Mouse (Mus musculus): ENCODE results near the gene Cpd. TPM values are rescaled to one million over a fixed set of nuclear protein-coding genes. Genes with fewer than 3 reads are reported as not detected.
"Not testable (repeated sequence)": the region's sequence is repeated elsewhere in the genome, so short reads cannot be mapped to it uniquely, and the experiment has no call there.

The Cpd gene
- polyA plus RNA-seq, 3 experiments from 2014 or later: 3.8 to 5.5 (median 5.5) TPM

DNA sequence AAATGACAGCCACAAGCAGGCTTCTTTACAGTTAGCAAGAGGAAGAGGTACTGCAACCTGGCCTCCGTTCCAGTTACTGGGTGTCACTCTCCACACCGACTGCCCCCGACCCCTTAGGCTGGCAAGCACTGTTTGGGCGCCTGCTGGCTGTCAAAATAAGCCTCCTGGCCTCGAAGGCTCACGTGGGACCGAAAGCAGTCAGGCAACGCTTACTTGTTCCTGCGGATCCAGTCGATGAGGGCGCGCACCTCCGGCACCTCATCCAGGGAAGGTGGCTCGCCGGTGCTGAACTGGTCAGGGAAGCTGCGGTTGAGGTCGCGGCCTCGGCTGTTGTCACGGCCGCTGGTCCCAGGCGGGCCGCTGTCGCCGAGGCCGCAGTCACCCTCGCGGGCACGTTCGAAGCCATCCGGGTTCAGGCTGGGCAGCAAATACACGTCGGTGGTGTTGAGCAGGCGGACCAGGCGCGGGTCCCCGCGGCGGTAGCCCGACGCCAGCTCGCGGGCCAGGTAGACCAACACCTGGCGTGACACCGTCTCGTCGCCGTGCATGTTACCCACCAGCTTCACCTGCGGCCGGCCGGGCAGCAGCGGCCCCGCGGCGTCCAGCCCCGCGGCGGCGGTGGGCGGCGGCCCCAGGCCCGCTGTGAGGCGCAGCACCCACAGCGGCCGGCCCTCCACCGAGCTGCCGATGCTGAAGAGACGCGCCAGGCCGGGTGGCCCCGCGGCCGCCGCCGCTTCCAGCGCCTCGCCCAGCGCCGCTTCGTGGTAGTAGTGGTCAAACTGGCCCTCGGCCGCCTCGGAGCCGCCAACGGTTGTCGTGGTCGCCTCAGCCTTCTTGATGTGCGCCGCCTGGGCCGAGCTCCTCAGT, 574 bp downstream of the Cpd start:
- peak; percentile 10 for ATAC-seq

- peak; percentile 88 for ATAC-seq
Measured at GRCm38 (mm10) chr11:76845275-76845980, 1.4 kb downstream of the Cpd start.

DNA sequence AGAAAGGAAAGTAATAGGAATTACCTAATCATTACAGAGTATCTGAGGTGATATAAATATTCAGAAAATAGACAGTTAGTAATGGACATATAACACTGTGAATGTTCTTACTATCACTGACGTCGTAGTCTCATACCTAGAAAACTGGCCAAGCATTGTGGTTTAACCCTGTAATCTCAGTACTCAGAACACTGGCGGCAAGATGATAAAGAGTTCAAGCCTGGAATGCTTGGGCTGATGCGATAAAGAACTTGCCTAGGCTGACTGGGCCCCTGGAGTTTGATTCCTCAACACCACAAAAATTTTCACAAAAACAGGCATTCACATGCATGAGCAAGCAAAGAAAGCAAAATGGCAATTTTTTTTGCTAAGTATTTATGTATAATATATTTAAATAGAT, 8.2 kb downstream of the Cpd start:
- ATAC-seq: no peak

DNA sequence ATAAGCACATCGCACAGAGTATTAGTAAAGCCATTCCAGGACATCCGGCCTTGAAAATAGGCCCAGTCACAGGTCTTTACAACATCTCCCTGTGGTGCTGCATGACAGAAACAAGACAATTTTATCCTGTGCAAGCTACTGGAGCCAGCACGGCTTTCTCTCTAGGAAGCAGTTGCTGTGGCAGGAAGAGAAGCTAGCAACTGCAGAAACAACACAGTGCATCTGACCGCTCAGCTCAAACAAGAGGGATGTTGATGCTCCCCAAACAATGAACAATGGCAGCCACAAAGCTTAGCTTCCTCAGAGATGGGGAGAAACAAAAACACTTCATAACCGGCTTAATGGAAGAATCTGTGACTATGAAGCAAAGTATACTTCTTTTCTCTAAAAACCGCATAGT, 10.5 kb downstream of the Cpd start:
- no peak for ATAC-seq

DNA sequence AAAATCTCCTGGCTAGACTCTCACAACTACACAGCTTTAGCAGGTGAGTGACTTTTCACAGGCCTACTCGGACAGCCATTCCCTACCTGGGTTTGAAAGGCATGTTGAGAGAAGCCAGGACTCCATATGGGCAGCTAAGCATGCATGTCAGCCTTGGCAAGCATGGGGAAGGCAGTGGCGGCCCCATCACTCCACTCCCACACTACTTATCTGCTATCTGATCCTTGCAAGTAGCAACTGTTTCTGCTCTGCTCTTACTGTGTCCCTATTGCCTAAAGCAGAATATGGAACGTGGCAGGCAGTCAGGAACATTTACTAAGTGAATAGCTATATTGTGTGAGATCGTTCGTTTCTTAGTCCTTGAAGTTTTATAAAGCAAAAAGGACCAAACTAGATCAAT, 10.9 kb downstream of the Cpd start:
- ATAC-seq: no peak

GRCm38 (mm10) chr11:76834665-76835064, 12.2 kb downstream of the Cpd start:
- no peak for ATAC-seq

- ATAC-seq: no peak
Measured at GRCm38 (mm10) chr11:76824885-76825265, 21.9 kb downstream of the Cpd start.

DNA sequence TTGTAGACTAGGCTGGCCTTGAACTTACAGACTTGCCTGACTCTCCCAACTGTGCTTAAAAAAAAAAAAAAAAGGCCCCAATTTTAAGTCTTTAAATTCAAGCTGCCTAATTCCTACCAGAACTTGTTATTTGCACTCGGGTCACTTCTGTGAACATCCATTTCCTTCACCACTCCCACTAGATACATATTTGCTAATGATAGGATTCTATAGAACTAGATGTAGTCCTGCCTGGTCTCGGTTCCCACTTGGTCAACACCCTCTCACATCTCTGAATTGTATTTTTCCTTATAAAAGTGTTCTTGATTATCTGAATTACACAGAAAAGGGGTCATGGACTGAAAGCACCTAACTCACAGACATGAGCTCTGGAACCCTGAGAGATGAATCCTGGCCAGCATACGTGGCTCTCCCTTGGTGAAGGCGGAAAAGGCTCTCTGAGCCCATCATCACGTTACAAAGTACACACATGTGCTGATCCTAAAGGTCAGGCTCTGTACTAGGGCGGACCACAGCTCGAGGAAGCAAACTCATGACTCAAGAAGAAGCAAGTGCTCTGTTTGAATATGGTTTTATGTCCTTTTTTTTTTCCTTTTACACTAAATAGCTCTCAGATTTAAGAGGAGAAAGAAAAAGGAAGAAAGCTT, 22.5 kb downstream of the Cpd start:
- ATAC-seq: no peak

DNA sequence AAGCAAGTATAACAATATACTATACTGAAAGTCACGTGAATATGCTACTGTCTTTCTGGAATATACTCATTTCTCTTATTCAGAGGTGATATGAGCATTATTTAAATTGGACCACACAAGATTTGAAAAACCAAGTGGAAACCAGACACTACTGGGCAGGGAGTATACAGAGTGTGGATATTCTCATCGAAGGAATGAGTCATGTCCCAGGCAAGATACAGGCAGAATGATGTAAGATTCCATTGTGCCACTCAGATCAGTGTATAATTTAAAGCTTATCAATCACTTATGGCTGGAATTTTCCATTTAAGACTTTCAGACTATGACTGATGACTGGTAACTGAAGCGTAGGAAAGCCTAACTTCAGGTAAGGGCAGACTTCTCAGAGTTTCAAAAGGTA, 23.2 kb downstream of the Cpd start:
- peak; percentile 38 for ATAC-seq

GRCm38 (mm10) chr11:76821353-76821752, 25.5 kb downstream of the Cpd start:
- ATAC-seq: no peak

- no peak for ATAC-seq
Measured at GRCm38 (mm10) chr11:76817664-76818063, 29.2 kb downstream of the Cpd start.

DNA sequence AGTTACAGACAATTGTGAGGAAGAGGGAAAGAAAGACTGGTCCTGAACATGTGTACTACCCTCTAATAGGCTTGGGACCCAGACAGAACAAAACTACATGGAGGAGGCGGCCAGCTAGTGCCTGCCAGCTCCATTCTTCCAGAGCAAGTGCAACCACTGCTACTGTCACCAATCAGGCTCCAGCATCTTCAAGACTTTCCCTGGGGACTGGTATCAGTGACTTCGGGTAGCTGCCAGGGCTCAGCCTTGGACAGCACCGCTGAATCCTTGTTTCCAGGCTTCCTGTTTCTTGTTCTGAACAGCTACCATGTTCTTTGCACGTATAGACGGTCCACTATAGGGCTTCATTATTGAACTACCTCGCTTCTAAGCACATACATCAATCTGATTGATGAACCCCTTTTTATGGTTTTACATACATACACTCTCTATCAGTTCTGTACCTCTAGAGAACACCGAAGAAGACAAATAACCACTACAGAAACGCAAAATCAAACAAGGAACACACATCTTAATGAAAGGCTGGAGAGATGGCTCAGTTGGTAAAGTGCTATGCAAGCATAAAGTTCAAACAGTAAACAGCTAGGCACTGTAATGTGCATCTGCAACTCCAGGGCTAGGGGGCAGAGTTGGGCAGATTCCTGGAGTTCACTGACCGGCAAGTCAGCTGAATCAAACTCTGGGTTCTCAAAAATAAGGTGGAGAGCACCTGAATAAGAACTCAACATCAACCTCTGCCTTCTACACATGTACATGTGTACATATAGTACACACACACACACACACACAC, 35.9 kb downstream of the Cpd start:
- no peak for ATAC-seq

GRCm38 (mm10) chr11:76809450-76809849, 37.4 kb downstream of the Cpd start:
- ATAC-seq: no peak

DNA sequence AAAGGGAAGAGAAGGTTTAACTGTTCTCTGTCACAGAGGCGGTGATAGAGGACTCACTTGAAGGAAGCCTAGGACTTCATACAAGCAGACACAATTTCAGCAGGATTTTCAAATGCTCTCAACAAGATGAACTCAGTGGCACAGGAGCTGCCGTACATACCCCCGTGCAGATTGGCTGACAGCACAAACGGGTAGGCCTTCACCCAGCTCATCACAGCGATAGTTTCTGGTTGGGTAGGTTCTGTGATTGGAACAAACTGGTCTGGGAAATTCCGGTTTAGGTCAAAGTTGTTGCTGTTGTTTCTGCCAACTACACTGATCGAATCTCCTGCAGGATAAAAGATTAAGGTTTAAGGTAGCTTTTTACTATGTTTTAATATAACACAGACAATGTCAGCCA, 38.3 kb downstream of the Cpd start:
- no peak for ATAC-seq

DNA sequence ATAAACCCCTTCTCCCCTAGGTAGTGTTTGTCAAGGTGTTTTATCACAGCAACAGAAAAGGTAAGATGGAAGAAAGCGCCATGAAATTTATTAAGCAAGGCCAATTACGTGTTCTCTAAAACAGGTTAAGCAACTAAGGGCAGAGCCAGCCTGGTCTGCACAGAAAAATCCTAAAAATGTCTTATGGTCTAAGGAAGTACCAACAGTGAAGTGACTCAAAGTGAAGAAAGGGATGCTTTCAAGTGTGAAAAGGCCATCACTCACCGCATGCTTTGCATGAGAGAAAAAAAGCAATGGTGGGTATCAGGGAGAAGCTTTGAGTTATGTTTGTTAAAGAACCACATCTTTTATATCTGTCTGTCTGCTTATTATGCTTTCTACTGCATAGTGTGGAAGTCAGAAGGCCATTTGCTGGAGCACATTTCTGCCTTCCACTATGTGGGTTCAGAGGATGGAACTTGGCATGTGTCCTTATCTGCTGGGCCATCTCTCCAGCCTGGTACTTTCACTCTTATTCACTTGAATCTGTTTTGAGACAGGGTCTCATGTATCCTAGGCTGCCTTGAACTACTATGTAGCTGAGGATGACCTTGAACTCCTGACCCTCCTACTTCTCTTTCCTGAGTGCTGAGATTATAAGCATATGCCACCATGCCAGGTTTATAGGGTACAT, 39.7 kb downstream of the Cpd start:
- ATAC-seq: no peak

DNA sequence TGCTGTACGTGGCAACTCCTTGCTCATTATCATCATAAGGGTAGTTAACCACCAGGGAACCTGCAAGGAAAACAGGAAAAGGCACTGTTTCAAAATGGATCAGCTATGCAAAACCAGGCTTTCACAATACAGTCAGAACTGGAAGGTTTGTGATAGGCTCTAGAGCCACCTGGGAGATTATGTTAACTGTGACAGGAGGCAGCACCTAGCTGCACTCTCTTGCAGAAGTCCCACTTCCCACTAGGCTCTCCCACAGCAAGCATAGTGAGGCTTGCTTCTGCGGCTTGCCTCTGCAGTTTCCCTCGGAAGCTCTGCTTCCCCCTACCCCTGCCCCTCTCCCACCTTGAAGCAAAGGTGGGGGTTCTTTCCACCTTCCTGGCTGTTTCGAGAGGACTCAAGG, 40.8 kb downstream of the Cpd start:
- no peak for ATAC-seq

DNA sequence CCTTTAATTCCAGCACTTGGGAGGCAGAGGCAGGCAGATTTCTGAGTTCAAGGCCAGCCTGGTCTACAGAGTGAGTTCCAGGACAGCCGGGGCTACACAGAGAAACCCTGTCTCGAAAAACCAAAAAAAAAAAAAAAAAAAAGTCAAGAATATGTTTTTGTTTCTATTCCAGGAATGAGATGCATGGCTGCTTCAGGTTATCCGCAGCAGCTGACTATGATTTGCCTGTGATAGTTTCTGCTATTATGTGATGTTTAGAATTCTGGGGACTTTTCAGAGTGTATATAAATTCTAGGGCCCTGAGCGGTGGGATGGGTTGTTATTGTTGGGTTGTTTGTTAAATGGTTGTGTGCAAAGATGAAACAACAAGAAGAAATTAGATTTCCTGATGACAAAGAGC, 41.7 kb downstream of the Cpd start:
- ATAC-seq: not testable (repeated sequence)

DNA sequence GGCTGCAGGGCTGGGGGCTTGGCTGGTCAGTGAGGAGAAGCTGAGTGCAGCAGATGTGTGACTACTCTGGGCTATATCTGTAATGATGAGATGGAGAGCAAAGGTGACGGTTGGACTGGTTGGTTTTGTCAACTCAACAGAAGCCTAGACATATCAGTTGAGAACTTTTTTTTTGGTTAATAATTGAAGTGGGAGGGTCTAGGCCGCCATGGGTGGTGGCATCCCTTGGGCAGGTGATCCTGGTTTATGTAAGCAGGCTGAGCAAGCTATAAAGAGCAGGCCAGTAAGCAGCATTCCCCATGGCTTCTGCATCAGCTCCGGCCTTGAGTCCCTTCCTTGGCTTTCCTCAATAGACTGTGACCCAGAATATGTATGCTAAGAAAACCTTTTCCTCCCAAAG, 43.6 kb downstream of the Cpd start:
- no peak for ATAC-seq

DNA sequence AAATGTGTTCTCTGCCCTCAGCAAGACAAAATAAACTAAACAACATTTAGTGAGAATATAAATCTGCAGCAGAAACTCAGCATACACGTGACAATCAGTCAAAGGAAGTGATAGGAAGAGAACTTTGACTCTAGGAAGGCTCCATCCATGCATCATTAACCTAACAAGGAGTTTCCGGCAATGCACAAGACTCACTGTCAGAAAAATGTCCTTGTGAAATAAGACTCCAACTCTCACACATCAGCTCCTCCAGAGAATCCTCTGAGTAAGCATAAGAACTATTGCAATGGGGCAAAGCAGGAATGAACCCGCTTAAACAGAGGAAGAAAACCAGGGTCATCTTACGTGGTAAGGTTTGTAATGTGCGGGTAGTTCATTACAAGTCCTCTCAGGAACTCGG, 49.6 kb downstream of the Cpd start:
- no peak for ATAC-seq

DNA sequence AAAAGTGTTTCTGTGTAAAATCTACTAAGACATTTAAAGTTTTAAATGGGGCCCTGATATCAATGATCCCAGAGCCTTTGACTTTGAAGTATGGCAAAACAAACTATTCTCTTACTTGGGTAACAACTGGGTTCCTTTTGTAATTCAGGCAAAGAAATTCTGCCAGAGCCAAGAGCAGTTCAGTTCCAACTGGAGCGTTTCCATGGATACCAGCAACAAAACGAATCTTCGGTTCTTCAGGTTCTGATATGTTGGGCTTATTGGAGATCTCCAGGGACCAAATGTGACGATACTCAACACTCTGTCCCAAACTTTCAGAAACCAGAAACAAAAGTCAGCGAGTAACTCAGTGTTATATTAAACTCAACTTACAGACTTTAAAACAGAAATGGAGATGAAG, 51.5 kb downstream of the Cpd start:
- ATAC-seq: no peak

GRCm38 (mm10) chr11:76791331-76791730, 55.5 kb downstream of the Cpd start:
- peak; percentile 50 for ATAC-seq

DNA sequence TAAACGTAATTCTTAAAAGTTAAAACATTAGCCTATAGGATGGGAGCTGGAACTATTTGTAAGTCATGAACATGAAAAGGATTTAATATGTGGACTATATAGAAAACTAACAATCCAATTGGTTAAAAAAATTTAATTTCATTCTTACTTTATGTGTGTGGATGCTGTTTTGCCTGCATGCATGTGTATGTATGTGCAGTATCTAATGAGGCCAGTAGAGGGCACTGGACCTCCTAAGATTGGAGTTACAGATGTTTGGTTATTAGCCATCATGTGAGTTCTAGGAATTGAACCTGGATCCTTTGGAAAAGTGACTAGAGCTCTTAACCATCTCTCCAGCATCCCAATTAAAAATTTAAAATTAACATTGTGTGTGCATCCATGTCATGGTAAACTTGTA, 57.6 kb downstream of the Cpd start:
- peak; percentile 32 for ATAC-seq

All from inflammation-experienced regulatory T-cells, adult 6 months (primary cell).